Mouse (Mus musculus): ENCODE data around the gene Adgra1. TPM values are rescaled to one million over a fixed set of nuclear protein-coding genes. Genes with fewer than 3 reads are reported as not detected.

Gene Adgra1
- total RNA-seq (2021) = under 1 TPM; 0.10 to 0.16 TPM

GRCm38 (mm10) chr7:139834036-139834435 is at the start of gene Adgra1:
Adgra1 (plus strand) TSS chr7:139834174.
- peak; percentile 68 for DNase-seq

GRCm38 (mm10) chr7:139787382-139787781 is 46.6 kb upstream of the Adgra1 start:
- DNase-seq = no peak

- DNase-seq = no peak
These were observed 45.0 kb upstream of the Adgra1 start for GRCm38 (mm10) chr7:139788927-139789326.

GRCm38 (mm10) chr7:139789718-139790117 is 44.3 kb upstream of the Adgra1 start:
- no peak for DNase-seq

- no peak for DNase-seq
These were observed 42.4 kb upstream of the Adgra1 start for GRCm38 (mm10) chr7:139791601-139792000.

GRCm38 (mm10) chr7:139795004-139795605 is 38.9 kb upstream of the Adgra1 start:
- DNase-seq = no peak

GRCm38 (mm10) chr7:139797186-139798109 is 36.5 kb upstream of the Adgra1 start:
- no peak for DNase-seq

GRCm38 (mm10) chr7:139806175-139806601 is 27.8 kb upstream of the Adgra1 start:
- DNase-seq = no peak

- DNase-seq = no peak
These were observed 23.9 kb upstream of the Adgra1 start for GRCm38 (mm10) chr7:139810036-139810435.

- no peak for DNase-seq
These were observed 22.3 kb upstream of the Adgra1 start for GRCm38 (mm10) chr7:139811706-139812105.

- DNase-seq = no peak
These were observed 20.3 kb upstream of the Adgra1 start for GRCm38 (mm10) chr7:139813577-139814207.

- no peak for DNase-seq
These were observed 11.5 kb upstream of the Adgra1 start for GRCm38 (mm10) chr7:139822301-139823010.

- peak; percentile 50 for DNase-seq
These were observed 6.3 kb upstream of the Adgra1 start for GRCm38 (mm10) chr7:139827687-139828086.

- no peak for DNase-seq
These were observed 442 bp upstream of the Adgra1 start for GRCm38 (mm10) chr7:139833532-139833931.

- DNase-seq = no peak
These were observed 1.5 kb downstream of the Adgra1 start for GRCm38 (mm10) chr7:139835140-139836131.

GRCm38 (mm10) chr7:139840443-139841168 is 6.6 kb downstream of the Adgra1 start:
- no peak for DNase-seq

- no peak for DNase-seq
These were observed 8.4 kb downstream of the Adgra1 start for GRCm38 (mm10) chr7:139842397-139842796.

GRCm38 (mm10) chr7:139843140-139843539 is 9.2 kb downstream of the Adgra1 start:
- DNase-seq = no peak

- no peak for DNase-seq
These were observed 9.8 kb downstream of the Adgra1 start for GRCm38 (mm10) chr7:139843776-139844175.

- DNase-seq = no peak
These were observed 11.1 kb downstream of the Adgra1 start for GRCm38 (mm10) chr7:139845101-139845500.

GRCm38 (mm10) chr7:139850152-139850551 is 16.2 kb downstream of the Adgra1 start:
- DNase-seq = no peak
